ENCODE assay signal across 10 mouse cellular contexts in the genomic region with DNA sequence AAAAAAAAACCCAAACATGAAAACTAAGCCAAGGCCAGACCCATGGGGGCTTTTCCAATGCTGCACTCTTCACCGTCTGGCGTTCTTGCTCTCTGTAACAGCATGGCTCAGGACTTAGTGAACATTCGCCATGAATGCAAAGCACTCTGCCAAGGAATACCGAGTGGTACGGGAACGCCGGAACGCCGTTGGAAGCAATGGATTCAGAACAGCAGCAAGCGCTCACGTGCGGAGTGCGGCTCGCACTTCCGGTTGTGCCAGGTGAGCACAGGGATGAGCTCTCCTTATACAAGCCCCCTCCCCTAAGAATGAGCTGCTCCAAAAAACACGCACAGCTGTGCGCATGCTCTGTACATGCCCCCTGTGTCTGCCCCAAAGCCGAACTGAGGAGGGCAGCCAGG.
DNase-seq lines count a peak whose midpoint lies in the region; ATAC-seq and TF ChIP-seq lines count a peak whose summit lies in the region.
"Had no signal": no experiment of that assay in that cellular context is flagged by ENCODE, and none has a peak within 500 bp of the region (broad histone marks: within the 10 kb centered on the region; RNA-seq: fewer than 3 reads in every experiment).

No protein-coding gene starts in this region.

- no peak for ATAC-seq in heart, embryonic 13.5 days (ENCODE audit: extremely low read depth, insufficient number of reproducible peaks, low FRiP score, low TSS enrichment)
- no peak for ATAC-seq in midbrain, postnatal 0 days (ENCODE audit: low FRiP score)
- no peak for ATAC-seq in midbrain, embryonic 16.5 days
- no peak for ATAC-seq in embryonic facial prominence, embryonic 14.5 days (ENCODE audit: low read depth)
- no peak for ATAC-seq in kidney, embryonic 14.5 days (ENCODE audit: low FRiP score, low TSS enrichment)

- TF ChIP-seq CTCF in midbrain, postnatal 0 days (IDR thresholded peaks at IDR 0.05) = no peak
- TF ChIP-seq CTCF in brain, embryonic 14.5 days (IDR thresholded peaks at IDR 0.05; ENCODE audit: borderline replicate concordance, extremely low read depth, insufficient read depth, insufficient read length) = no peak

- H3K36me3 ChIP-seq in heart, embryonic 13.5 days = no peaks in the 10 kb centered on the region
- H3K36me3 ChIP-seq in midbrain, postnatal 0 days (ENCODE audit: insufficient read depth, low read length) = 0 out of 2 replicates have a peak, but pooled peaks cover 3% of the 10 kb centered on the region
- H3K36me3 ChIP-seq in midbrain, embryonic 16.5 days (ENCODE audit: control insufficient read depth, insufficient read depth, low read length) = no peaks in the 10 kb centered on the region
- no peaks in the 10 kb centered on the region for H3K36me3 ChIP-seq in embryonic facial prominence, embryonic 14.5 days (ENCODE audit: control insufficient read depth, insufficient read depth, low read length)
- H3K36me3 ChIP-seq in kidney, embryonic 14.5 days (ENCODE audit: control insufficient read depth, insufficient read depth, low read length) = no peaks in the 10 kb centered on the region
- H3K36me3 ChIP-seq: heart, embryonic 10.5 days had no signal

- 88% methylated on average over 18 of the region's 18 CpGs for WGBS in heart, embryonic 13.5 days
- WGBS in midbrain, postnatal 0 days = 85% methylated on average over 18 of the region's 18 CpGs
- WGBS in midbrain, embryonic 16.5 days = 88% methylated on average over 18 of the region's 18 CpGs
- WGBS in embryonic facial prominence, embryonic 14.5 days = 84% methylated on average over 18 of the region's 18 CpGs
- WGBS in kidney, embryonic 14.5 days = 95% methylated on average over 18 of the region's 18 CpGs

- no peak overlapping the region for H3K4me3 ChIP-seq in heart, embryonic 13.5 days
- H3K4me3 ChIP-seq in midbrain, postnatal 0 days (ENCODE audit: low read depth, low read length) = no peak overlapping the region
- H3K4me3 ChIP-seq in midbrain, embryonic 16.5 days (ENCODE audit: low read depth, low read length) = no peak overlapping the region
- H3K4me3 ChIP-seq in embryonic facial prominence, embryonic 14.5 days (ENCODE audit: low read depth, low read length) = no peak overlapping the region
- no peak overlapping the region for H3K4me3 ChIP-seq in kidney, embryonic 14.5 days (ENCODE audit: low read length)
- H3K4me3 ChIP-seq: heart, embryonic 10.5 days had no signal

- H3K9ac ChIP-seq in heart, embryonic 13.5 days = no peak overlapping the region
- H3K9ac ChIP-seq in midbrain, postnatal 0 days (replicated peaks; ENCODE audit: low read length, poor library complexity, severe bottlenecking) = no peak overlapping the region
- H3K9ac ChIP-seq in midbrain, embryonic 16.5 days (ENCODE audit: low read depth, low read length) = no peak overlapping the region
- no peak overlapping the region for H3K9ac ChIP-seq in embryonic facial prominence, embryonic 14.5 days (ENCODE audit: low read depth, low read length)
- no peak overlapping the region for H3K9ac ChIP-seq in kidney, embryonic 14.5 days (ENCODE audit: low read depth, low read length)

- H3K9me3 ChIP-seq in heart, embryonic 13.5 days = no peaks in the 10 kb centered on the region
- no peaks in the 10 kb centered on the region for H3K9me3 ChIP-seq in midbrain, postnatal 0 days (ENCODE audit: low read length)
- no peaks in the 10 kb centered on the region for H3K9me3 ChIP-seq in midbrain, embryonic 16.5 days (replicated peaks; ENCODE audit: control insufficient read depth, low read length, poor library complexity, severe bottlenecking)
- H3K9me3 ChIP-seq in embryonic facial prominence, embryonic 14.5 days (ENCODE audit: control insufficient read depth, low read length) = no peaks in the 10 kb centered on the region
- H3K9me3 ChIP-seq in kidney, embryonic 14.5 days (ENCODE audit: control insufficient read depth, low read length) = no peaks in the 10 kb centered on the region
- H3K9me3 ChIP-seq: heart, embryonic 10.5 days had no signal

- H3K27me3 ChIP-seq in heart, embryonic 13.5 days (replicated peaks) = no peaks in the 10 kb centered on the region
- H3K27me3 ChIP-seq in midbrain, postnatal 0 days (ENCODE audit: insufficient read depth, low read length) = no peaks in the 10 kb centered on the region
- H3K27me3 ChIP-seq in midbrain, embryonic 16.5 days (ENCODE audit: control insufficient read depth, insufficient read depth, low read depth, low read length) = no peaks in the 10 kb centered on the region
- H3K27me3 ChIP-seq in embryonic facial prominence, embryonic 14.5 days (replicated peaks; ENCODE audit: control insufficient read depth, insufficient read depth, low read length) = no peaks in the 10 kb centered on the region
- no peaks in the 10 kb centered on the region for H3K27me3 ChIP-seq in kidney, embryonic 14.5 days (ENCODE audit: control insufficient read depth, insufficient read depth, low read length)

- TF ChIP-seq POLR2A in brain, embryonic 14.5 days (IDR thresholded peaks at IDR 0.05; ENCODE audit: borderline replicate concordance, extremely low read depth, insufficient read depth, insufficient read length, poor library complexity, severe bottlenecking) = no peak

- no peak for DNase-seq in heart, adult 18-20 months
- peak; percentile 57 for DNase-seq in midbrain, postnatal 0 days (ENCODE audit: low spot score)
- peak; percentile 59 for DNase-seq in brain, embryonic 14.5 days (ENCODE audit: low read depth)
- no peak for DNase-seq in embryonic facial prominence, embryonic 14.5 days (ENCODE audit: low spot score)
- DNase-seq in adrenal gland, adult (ENCODE audit: inconsistent age in 2 of 2, low spot score in 1 of 2) = no peak
- DNase-seq: lung, adult 2 months had no signal

- H3K4me1 ChIP-seq in heart, embryonic 13.5 days = peaks cover 73% of the 10 kb centered on the region
- no peaks in the 10 kb centered on the region for H3K4me1 ChIP-seq in midbrain, postnatal 0 days (ENCODE audit: insufficient read depth, low read length)
- H3K4me1 ChIP-seq in midbrain, embryonic 16.5 days (ENCODE audit: control insufficient read depth, insufficient read depth, low read length) = peaks cover 7% of the 10 kb centered on the region; the same call in 1 of the 2 replicates
- peaks cover 12% of the 10 kb centered on the region for H3K4me1 ChIP-seq in embryonic facial prominence, embryonic 14.5 days (ENCODE audit: control insufficient read depth, insufficient read depth, low read length)
- H3K4me1 ChIP-seq in kidney, embryonic 14.5 days (ENCODE audit: control insufficient read depth, insufficient read depth, low read length) = no peaks in the 10 kb centered on the region

- H3K27ac ChIP-seq in heart, embryonic 13.5 days (replicated peaks) = peak overlapping the region; percentile 76; the same call in 1 of the 2 replicates
- no peak overlapping the region for H3K27ac ChIP-seq in midbrain, postnatal 0 days (ENCODE audit: low read depth, low read length)
- H3K27ac ChIP-seq in midbrain, embryonic 16.5 days (ENCODE audit: low read length) = no peak overlapping the region
- 0 out of 2 replicates have a peak overlapping the region, but pooled peaks have one; percentile 0 for H3K27ac ChIP-seq in embryonic facial prominence, embryonic 14.5 days (replicated peaks; ENCODE audit: low read depth, low read length)
- H3K27ac ChIP-seq in kidney, embryonic 14.5 days (ENCODE audit: low read depth, low read length) = no peak overlapping the region

- no peak overlapping the region for H3K4me2 ChIP-seq in heart, embryonic 13.5 days
- no peak overlapping the region for H3K4me2 ChIP-seq in midbrain, postnatal 0 days (ENCODE audit: low read depth, low read length, poor library complexity, severe bottlenecking)
- no peak overlapping the region for H3K4me2 ChIP-seq in midbrain, embryonic 16.5 days (ENCODE audit: low read length)
- no peak overlapping the region for H3K4me2 ChIP-seq in embryonic facial prominence, embryonic 14.5 days (ENCODE audit: low read depth, low read length)
- H3K4me2 ChIP-seq in kidney, embryonic 14.5 days (replicated peaks; ENCODE audit: low read depth, low read length) = no peak overlapping the region

Comparison
In these comparisons a context has a peak if more than half of its experiments do, and no peak if none do; other contexts are left out.
1. H3K27ac ChIP-seq: peak in heart, embryonic 13.5 days (single experiment) and embryonic facial prominence, embryonic 14.5 days (single experiment); none in midbrain, postnatal 0 days (single experiment), midbrain, embryonic 16.5 days (single experiment) and kidney, embryonic 14.5 days (single experiment).
2. DNase-seq: peak in midbrain, postnatal 0 days (single experiment) and brain, embryonic 14.5 days (single experiment); none in heart, adult 18-20 months (0 of 2), embryonic facial prominence, embryonic 14.5 days (single experiment) and adrenal gland, adult (0 of 2).